In the genomic region with DNA sequence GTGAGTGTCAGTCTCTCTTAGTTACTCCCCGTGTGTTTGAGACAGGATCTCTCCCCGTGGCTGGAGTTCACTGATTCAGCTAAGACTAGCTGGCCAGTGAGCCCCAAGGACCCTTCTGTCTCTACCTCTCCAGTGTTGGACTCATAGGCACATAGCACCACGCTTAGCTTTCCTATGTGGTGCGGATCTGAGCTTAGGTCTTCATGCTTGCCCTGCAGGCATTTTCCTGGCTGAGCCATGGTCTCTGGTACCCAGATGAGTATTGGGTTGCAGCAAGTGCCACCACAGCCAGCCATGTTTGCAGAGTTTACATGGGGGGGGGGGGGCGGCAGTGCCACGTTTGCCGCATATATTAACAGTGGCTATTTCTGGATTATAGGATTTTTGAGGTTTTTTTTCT, we compare ENCODE assay signal across 25 mouse cellular contexts.
DNase-seq lines count a peak whose midpoint lies in the region; ATAC-seq lines count a peak whose summit lies in the region.
"Had no signal": no experiment of that assay in that cellular context is flagged by ENCODE, and none has a peak within 500 bp of the region (broad histone marks: within the 10 kb centered on the region; RNA-seq: fewer than 3 reads in every experiment).

No protein-coding gene starts in this region.

- no peak for ATAC-seq in hindbrain, embryonic 12.5 days (ENCODE audit: low FRiP score)
- no peak for ATAC-seq in hindbrain, embryonic 11.5 days (ENCODE audit: low FRiP score)
- ATAC-seq in embryonic facial prominence, embryonic 12.5 days (ENCODE audit: insufficient number of reproducible peaks, insufficient read depth, low FRiP score, low TSS enrichment), result no peak
- peak; percentile 52; the same call in 1 of the 2 replicates for ATAC-seq in embryonic facial prominence, embryonic 15.5 days (ENCODE audit: insufficient number of reproducible peaks, low FRiP score, low TSS enrichment, low read depth)
- ATAC-seq in midbrain, embryonic 11.5 days (ENCODE audit: low FRiP score), result no peak
- ATAC-seq in activated CD4-positive, CD25-positive, alpha-beta regulatory T cell, adult 4 months, result no peak
- ATAC-seq: forebrain, embryonic 15.5 days; hindbrain, postnatal 0 days; inflammation-experienced regulatory T-cells, adult 6 months; intestine, embryonic 16.5 days had no signal

- peaks cover 23% of the 10 kb centered on the region for H3K4me1 ChIP-seq in hindbrain, embryonic 12.5 days
- no peaks in the 10 kb centered on the region for H3K4me1 ChIP-seq in hindbrain, embryonic 11.5 days (replicated peaks; ENCODE audit: control insufficient read depth, insufficient read depth, low read length)
- peaks cover 18% of the 10 kb centered on the region for H3K4me1 ChIP-seq in embryonic facial prominence, embryonic 12.5 days
- peaks cover 45% of the 10 kb centered on the region for H3K4me1 ChIP-seq in embryonic facial prominence, embryonic 15.5 days
- peaks cover 3% of the 10 kb centered on the region for H3K4me1 ChIP-seq in midbrain, embryonic 11.5 days (ENCODE audit: control insufficient read depth, insufficient read depth, low read length)

- no peak overlapping the region for H3K9ac ChIP-seq in hindbrain, embryonic 12.5 days
- H3K9ac ChIP-seq in hindbrain, embryonic 11.5 days (ENCODE audit: low read depth, low read length), result no peak overlapping the region
- no peak overlapping the region for H3K9ac ChIP-seq in embryonic facial prominence, embryonic 12.5 days
- H3K9ac ChIP-seq in embryonic facial prominence, embryonic 15.5 days, result no peak overlapping the region
- H3K9ac ChIP-seq in midbrain, embryonic 11.5 days (ENCODE audit: low read length), result no peak overlapping the region
- H3K9ac ChIP-seq: forebrain, embryonic 12.5 days; forebrain, embryonic 15.5 days; hindbrain, embryonic 14.5 days had no signal

- H3K4me3 ChIP-seq in hindbrain, embryonic 12.5 days, result no peak overlapping the region
- no peak overlapping the region for H3K4me3 ChIP-seq in hindbrain, embryonic 11.5 days (ENCODE audit: low read depth, low read length)
- no peak overlapping the region for H3K4me3 ChIP-seq in embryonic facial prominence, embryonic 12.5 days
- no peak overlapping the region for H3K4me3 ChIP-seq in embryonic facial prominence, embryonic 15.5 days (replicated peaks)
- H3K4me3 ChIP-seq in midbrain, embryonic 11.5 days (ENCODE audit: low read depth, low read length), result no peak overlapping the region
- H3K4me3 ChIP-seq: erythroblast, embryonic 14.5 days; forebrain, embryonic 12.5 days; forebrain, embryonic 15.5 days had no signal

- 87% methylated on average over 7 of the region's 7 CpGs for WGBS in hindbrain, embryonic 12.5 days
- WGBS in hindbrain, embryonic 11.5 days, result 91% methylated on average over 7 of the region's 7 CpGs
- WGBS in embryonic facial prominence, embryonic 12.5 days, result 53% methylated on average over 7 of the region's 7 CpGs
- 49% methylated on average over 7 of the region's 7 CpGs for WGBS in embryonic facial prominence, embryonic 15.5 days
- WGBS in midbrain, embryonic 11.5 days, result 85% methylated on average over 6 of the region's 7 CpGs

- H3K27me3 ChIP-seq in hindbrain, embryonic 12.5 days, result no peaks in the 10 kb centered on the region
- no peaks in the 10 kb centered on the region for H3K27me3 ChIP-seq in hindbrain, embryonic 11.5 days (ENCODE audit: control insufficient read depth, insufficient read depth, low read length)
- H3K27me3 ChIP-seq in embryonic facial prominence, embryonic 12.5 days, result no peaks in the 10 kb centered on the region
- no peaks in the 10 kb centered on the region for H3K27me3 ChIP-seq in embryonic facial prominence, embryonic 15.5 days
- no peaks in the 10 kb centered on the region for H3K27me3 ChIP-seq in midbrain, embryonic 11.5 days (ENCODE audit: control insufficient read depth, insufficient read depth, low read length)
- H3K27me3 ChIP-seq: forebrain, embryonic 12.5 days; forebrain, embryonic 15.5 days had no signal

- no peak for DNase-seq in hindbrain, embryonic 11.5 days (ENCODE audit: low spot score)
- DNase-seq in embryo, embryonic 10.5 days (ENCODE audit: low spot score), result no peak
- DNase-seq in midbrain, embryonic 11.5 days (ENCODE audit: low spot score, missing footprints), result no peak
- DNase-seq: adrenal gland, postnatal 10 days; adrenal gland, postnatal 36 days; cerebellum, adult 11 months; cerebellum, adult 2 months; cerebellum, adult 9-11 months; cerebellum, postnatal 25 days; embryo, embryonic 11 days; gastrocnemius, postnatal 10 days; gastrocnemius, postnatal 36 days; heart, adult 11 months had no signal

- peak overlapping the region; percentile 12; the same call in 1 of the 2 replicates for H3K27ac ChIP-seq in hindbrain, embryonic 12.5 days
- H3K27ac ChIP-seq in hindbrain, embryonic 11.5 days (ENCODE audit: low read depth, low read length), result no peak overlapping the region
- H3K27ac ChIP-seq in embryonic facial prominence, embryonic 12.5 days, result peak overlapping the region; percentile 84
- peak overlapping the region; percentile 68 for H3K27ac ChIP-seq in embryonic facial prominence, embryonic 15.5 days (replicated peaks)
- no peak overlapping the region for H3K27ac ChIP-seq in midbrain, embryonic 11.5 days (ENCODE audit: low read depth, low read length)
- H3K27ac ChIP-seq: forebrain, embryonic 12.5 days; forebrain, embryonic 15.5 days; hindbrain, embryonic 14.5 days; hindbrain, postnatal 0 days had no signal

- no peaks in the 10 kb centered on the region; the same call in 1 of the 2 replicates for H3K36me3 ChIP-seq in hindbrain, embryonic 12.5 days
- H3K36me3 ChIP-seq in hindbrain, embryonic 11.5 days (ENCODE audit: control insufficient read depth, insufficient read depth, low read length), result no peaks in the 10 kb centered on the region
- no peaks in the 10 kb centered on the region for H3K36me3 ChIP-seq in embryonic facial prominence, embryonic 12.5 days
- H3K36me3 ChIP-seq in embryonic facial prominence, embryonic 15.5 days, result no peaks in the 10 kb centered on the region
- H3K36me3 ChIP-seq in midbrain, embryonic 11.5 days (ENCODE audit: control insufficient read depth, insufficient read depth, low read length), result no peaks in the 10 kb centered on the region
- H3K36me3 ChIP-seq: forebrain, embryonic 12.5 days; forebrain, embryonic 15.5 days had no signal

- H3K9me3 ChIP-seq in hindbrain, embryonic 12.5 days (replicated peaks), result no peaks in the 10 kb centered on the region
- H3K9me3 ChIP-seq in hindbrain, embryonic 11.5 days (ENCODE audit: control insufficient read depth, low read length), result no peaks in the 10 kb centered on the region
- no peaks in the 10 kb centered on the region for H3K9me3 ChIP-seq in embryonic facial prominence, embryonic 12.5 days
- no peaks in the 10 kb centered on the region for H3K9me3 ChIP-seq in embryonic facial prominence, embryonic 15.5 days (replicated peaks)
- no peaks in the 10 kb centered on the region for H3K9me3 ChIP-seq in midbrain, embryonic 11.5 days (ENCODE audit: control insufficient read depth, low read length)
- H3K9me3 ChIP-seq: forebrain, embryonic 12.5 days; forebrain, embryonic 15.5 days had no signal

- H3K4me2 ChIP-seq in hindbrain, embryonic 12.5 days (replicated peaks), result no peak overlapping the region
- no peak overlapping the region for H3K4me2 ChIP-seq in hindbrain, embryonic 11.5 days (replicated peaks; ENCODE audit: low read depth, low read length)
- no peak overlapping the region for H3K4me2 ChIP-seq in embryonic facial prominence, embryonic 12.5 days (replicated peaks)
- 0 out of 2 replicates have a peak overlapping the region, but pooled peaks have one; percentile 12 for H3K4me2 ChIP-seq in embryonic facial prominence, embryonic 15.5 days (replicated peaks)
- no peak overlapping the region for H3K4me2 ChIP-seq in midbrain, embryonic 11.5 days
- H3K4me2 ChIP-seq: forebrain, embryonic 12.5 days; forebrain, embryonic 15.5 days; heart, embryonic 11.5 days; hindbrain, embryonic 14.5 days had no signal

Comparison
In these comparisons a context has a peak if more than half of its experiments do, and no peak if none do; other contexts are left out.
1. H3K27ac ChIP-seq: peak in hindbrain, embryonic 12.5 days (single experiment), embryonic facial prominence, embryonic 12.5 days (single experiment) and embryonic facial prominence, embryonic 15.5 days (single experiment); none in hindbrain, embryonic 11.5 days (single experiment) and midbrain, embryonic 11.5 days (single experiment).